Mouse (Mus musculus) liver, embryonic 15.5 days (tissue): ENCODE measurements around the gene Pde4dip. TPM values are rescaled to one million over a fixed set of nuclear protein-coding genes. Genes with fewer than 3 reads are reported as not detected.

ENCODE experiments used
- ATAC-seq: fragments of 200-750 bp; cut with Nextera tagmentation; 2 replicates; pipeline ENCODE4 v1.8.0; 2017; ENCODE audit warnings: moderate number of reproducible peaks, mild to moderate bottlenecking, moderate library complexity; ENCODE audit not compliant: insufficient read depth
- H3K27ac ChIP-seq: fragments of 300-500 bp; sonication (generic); replicated peaks from 2 replicates; pipeline ENCODE4 v1.5.1; 2015; ENCODE audit warnings: mild to moderate bottlenecking, inconsistent platforms
- H3K27me3 ChIP-seq: fragments of 300-500 bp; sonication (generic); 2 replicates; pipeline ENCODE4 v1.6.1; 2015; ENCODE audit warnings: mild to moderate bottlenecking, inconsistent platforms
- H3K36me3 ChIP-seq: fragments of 300-500 bp; sonication (generic); replicated peaks from 2 replicates; pipeline ENCODE4 v1.6.1; 2015; ENCODE audit warnings: moderate library complexity, mild to moderate bottlenecking, inconsistent platforms
- H3K4me1 ChIP-seq: fragments of 300-500 bp; sonication (generic); replicated peaks from 2 replicates; pipeline ENCODE4 v1.6.1; 2015; ENCODE audit warnings: inconsistent platforms
- H3K4me2 ChIP-seq: fragments of 300-500 bp; sonication (generic); 2 replicates; pipeline ENCODE4 v1.6.1; 2015; ENCODE audit warnings: moderate library complexity, mild to moderate bottlenecking, inconsistent platforms
- H3K4me3 ChIP-seq: fragments of 300-500 bp; sonication (generic); replicated peaks from 2 replicates; pipeline ENCODE4 v1.5.1; 2015; ENCODE audit warnings: mild to moderate bottlenecking, inconsistent platforms
- H3K9ac ChIP-seq: fragments of 300-500 bp; sonication (generic); 2 replicates; pipeline ENCODE4 v1.6.1; 2015; ENCODE audit warnings: moderate library complexity, mild to moderate bottlenecking, inconsistent platforms
- H3K9me3 ChIP-seq: fragments of 300-500 bp; sonication (generic); replicated peaks from 2 replicates; pipeline ENCODE4 v1.6.1; 2016; ENCODE audit warnings: inconsistent platforms
- WGBS: fragments of 180-500 bp; shearing (Covaris S2); methylation state at CpG from one replicate; pipeline ENCODE4 v1.1.7; 2015; ENCODE audit warnings: mixed read lengths; ENCODE audit not compliant: insufficient replicate concordance; 5-methylcytosine and 5-hydroxymethylcytosine counted together
- microRNA-seq: library from miRNA; unstranded; fragments of <30 nt; microRNA quantifications from one replicate; pipeline ENCODE4, GENCODE M21; 2016
- polyA plus RNA-seq: library from polyadenylated mRNA; unstranded; fragments of >200 nt; fragmentation: Nextera tagmentation; extraction: Ambion mirVana; gene quantifications from 2 replicates; pipeline ENCODE4 v1.2.1, GENCODE M21; 2015

Pde4dip gene
- polyA plus RNA-seq, 1 experiment from 2014 or later = 9.6 TPM

DNA sequence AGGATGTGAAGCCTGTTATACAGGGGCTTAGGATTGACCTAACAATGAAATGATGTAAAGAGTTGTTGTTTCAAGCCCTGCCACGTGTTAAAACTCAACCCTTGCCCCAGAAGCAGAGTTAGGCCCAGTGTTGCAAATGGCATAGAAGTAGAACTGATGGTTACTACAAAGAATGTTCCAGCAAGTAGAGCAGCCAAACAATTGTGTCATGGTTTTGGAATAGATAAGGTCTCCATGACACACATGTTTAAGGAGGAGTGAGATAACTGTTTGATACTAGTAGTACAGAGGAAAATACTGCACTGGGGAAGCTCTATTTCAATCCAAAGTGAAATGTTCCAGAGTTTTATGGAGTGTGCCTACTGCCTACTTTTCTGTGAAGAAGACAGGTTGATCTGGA, 240.0 kb downstream of the Pde4dip start:
- Histone ChIP-seq H3K27ac (no peak overlapping the region), H3K9me3 (no peaks in the 10 kb centered on the region), H3K27me3 (no peaks in the 10 kb centered on the region), H3K4me1 (0 out of 2 replicates have a peak, but pooled peaks cover 5% of the 10 kb centered on the region), H3K36me3 (0 out of 2 replicates have a peak, but pooled peaks cover 5% of the 10 kb centered on the region), H3K4me3 (no peak overlapping the region), H3K4me2 (no peak overlapping the region), H3K9ac (no peak overlapping the region)
- ATAC-seq = no peak
- 33% methylated on average over 1 of the region's 1 CpGs for WGBS

DNA sequence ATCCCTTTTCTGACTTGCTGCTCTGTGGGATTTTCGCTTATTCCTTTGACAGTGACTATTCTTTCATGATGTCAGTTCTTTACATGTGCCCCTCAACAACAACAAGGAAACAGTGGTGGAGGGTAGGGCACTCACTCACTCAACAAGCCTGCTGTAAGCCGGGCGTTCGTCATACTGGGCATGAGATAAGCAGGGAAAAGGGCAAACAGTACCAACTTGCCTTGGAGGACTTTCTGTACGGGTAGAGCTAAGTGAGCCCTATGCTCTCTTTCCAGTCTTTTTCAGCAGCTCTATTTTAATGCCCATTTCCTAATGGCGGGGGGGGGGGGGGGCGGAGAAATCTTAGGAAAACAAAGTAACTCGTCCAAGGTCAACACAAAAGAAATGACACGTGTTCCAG, 246.5 kb downstream of the Pde4dip start:
- Histone ChIP-seq H3K9me3 (no peaks in the 10 kb centered on the region), H3K27ac (no peak overlapping the region), H3K36me3 (0 out of 2 replicates have a peak, but pooled peaks cover 11% of the 10 kb centered on the region), H3K9ac (no peak overlapping the region), H3K4me3 (no peak overlapping the region), H3K27me3 (no peaks in the 10 kb centered on the region), H3K4me2 (no peak overlapping the region), H3K4me1 (no peaks in the 10 kb centered on the region)
- 64% methylated on average over 9 of the region's 9 CpGs for WGBS
- ATAC-seq = no peak

DNA sequence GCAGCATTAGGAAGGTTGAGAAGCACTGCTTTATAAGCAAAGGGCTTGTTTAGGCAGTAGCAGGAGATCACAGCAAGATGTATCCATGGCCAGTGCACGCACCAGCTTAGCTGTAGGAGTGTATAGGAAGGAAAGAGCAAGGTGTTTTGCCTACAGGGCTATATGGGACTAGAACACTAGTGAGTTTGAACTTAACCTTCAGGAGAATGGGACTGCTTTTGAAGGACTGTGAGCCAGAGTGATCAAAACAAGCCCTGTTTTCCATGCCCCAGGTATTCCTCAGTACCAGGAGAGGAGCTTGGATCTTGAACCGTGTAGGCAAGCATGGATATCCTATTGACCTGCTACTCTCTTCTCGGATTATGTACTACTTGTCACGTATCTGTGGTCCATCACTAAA, 247.1 kb downstream of the Pde4dip start:
- Histone ChIP-seq H3K36me3 (0 out of 2 replicates have a peak, but pooled peaks cover 11% of the 10 kb centered on the region), H3K27ac (no peak overlapping the region)
- 68% methylated on average over 4 of the region's 4 CpGs for WGBS

More for the DNA sequence above, 247.1 kb downstream of the Pde4dip start:
- H3K4me3 ChIP-seq = no peak overlapping the region
- no peaks in the 10 kb centered on the region for H3K4me1 ChIP-seq
- no peak overlapping the region for H3K4me2 ChIP-seq
- no peaks in the 10 kb centered on the region for H3K27me3 ChIP-seq
- no peak overlapping the region for H3K9ac ChIP-seq
- no peak for ATAC-seq
- H3K9me3 ChIP-seq = no peaks in the 10 kb centered on the region

Small RNA genes within 50 kb of the gene (microRNA-seq; reads per million reads assigned to microRNA genes)
- gene Mir7225 = not detected

Other genes starting within 250 kb of the Pde4dip start
- 1.6 TPM in 2 replicates for gene Prkab2, start 230.5 kb downstream of the Pde4dip start, polyA plus RNA-seq
- gene Gm17651, start 214.0 kb downstream of the Pde4dip start, polyA plus RNA-seq = not detected in 2 replicates
- gene Sec22b, start 12.5 kb upstream of the Pde4dip start, polyA plus RNA-seq = 57.9 and 61.2 TPM in 2 replicates
- gene Notch2, start 124.8 kb upstream of the Pde4dip start, polyA plus RNA-seq = 6.4 and 7.0 TPM in 2 replicates